Mouse (Mus musculus) ES-Bruce4 (cell line): Measurements from ENCODE around the gene Abhd14b.

Experiments
- CTCF ChIP-seq: IDR thresholded peaks from one replicate; pipeline ENCODE4 v1.8.1; 2011; ENCODE audit warnings: low read depth, low read length
- POLR2A ChIP-seq: IDR thresholded peaks from one replicate; pipeline ENCODE4 v1.8.1; 2011; ENCODE audit warnings: low read length; ENCODE audit not compliant: insufficient read depth

DNA sequence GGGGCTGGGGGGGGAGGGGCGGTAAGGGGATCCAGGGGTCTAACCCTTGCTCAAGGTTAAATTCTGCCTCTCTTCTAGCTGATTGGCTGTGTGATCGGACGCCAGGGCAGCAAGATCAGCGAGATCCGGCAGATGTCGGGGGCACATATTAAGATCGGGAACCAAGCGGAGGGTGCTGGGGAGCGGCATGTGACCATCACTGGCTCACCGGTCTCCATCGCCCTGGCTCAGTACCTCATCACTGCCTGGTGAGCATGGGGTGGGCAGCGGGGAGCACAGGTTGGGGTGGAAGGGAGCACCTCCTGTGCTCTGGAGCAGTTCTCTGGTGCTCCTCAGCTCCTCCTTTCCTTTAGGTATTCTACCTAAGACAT is 15.2 kb downstream of the Abhd14b start:
- TF ChIP-seq CTCF (no peak), POLR2A (no peak)
